Comparison of ENCODE assay signal across 17 mouse cellular contexts in genomic region chr16:90901364-90901763, GRCm38 (mm10). TPM values are rescaled to one million over a fixed set of nuclear protein-coding genes. Genes with fewer than 3 reads are reported as not detected.
DNase-seq lines count a peak whose midpoint lies in the region; ATAC-seq lines count a peak whose summit lies in the region.
"Had no signal": no experiment of that assay in that cellular context is flagged by ENCODE, and none has a peak within 500 bp of the region (broad histone marks: within the 10 kb centered on the region; RNA-seq: fewer than 3 reads in every experiment).

No protein-coding gene starts in this region.

- peaks cover 22% of the 10 kb centered on the region for H3K4me1 ChIP-seq in heart, embryonic 10.5 days
- 0 out of 2 replicates have a peak, but pooled peaks cover 6% of the 10 kb centered on the region for H3K4me1 ChIP-seq in kidney, embryonic 15.5 days
- H3K4me1 ChIP-seq in lung, embryonic 15.5 days: 0 out of 2 replicates have a peak, but pooled peaks cover 5% of the 10 kb centered on the region
- H3K4me1 ChIP-seq: embryonic facial prominence, embryonic 12.5 days; hindbrain, embryonic 15.5 days had no signal

- H3K9ac ChIP-seq in kidney, embryonic 15.5 days: no peak overlapping the region
- no peak overlapping the region for H3K9ac ChIP-seq in lung, embryonic 15.5 days
- H3K9ac ChIP-seq: embryonic facial prominence, embryonic 12.5 days; hindbrain, embryonic 15.5 days; liver, embryonic 14.5 days had no signal

- WGBS in heart, embryonic 10.5 days: 50% methylated on average over 4 of the region's 4 CpGs
- 60% methylated on average over 4 of the region's 4 CpGs for WGBS in kidney, embryonic 15.5 days
- 30% methylated on average over 4 of the region's 4 CpGs for WGBS in lung, embryonic 15.5 days

- no peak for ATAC-seq in kidney, embryonic 15.5 days (replicated peaks; ENCODE audit: low FRiP score)
- ATAC-seq in lung, embryonic 15.5 days (ENCODE audit: borderline replicate concordance, extremely low read depth, low FRiP score, low TSS enrichment): peak; percentile 27; the same call in 1 of the 2 replicates
- no peak for ATAC-seq in cerebellum, adult (ENCODE audit: insufficient number of reproducible peaks, low FRiP score, low TSS enrichment)
- ATAC-seq: forebrain, embryonic 16.5 days; intestine, embryonic 16.5 days; midbrain, embryonic 16.5 days had no signal

- no peak overlapping the region for H3K27ac ChIP-seq in heart, embryonic 10.5 days
- no peak overlapping the region for H3K27ac ChIP-seq in kidney, embryonic 15.5 days
- no peak overlapping the region for H3K27ac ChIP-seq in lung, embryonic 15.5 days
- H3K27ac ChIP-seq: embryonic facial prominence, embryonic 12.5 days; hindbrain, embryonic 15.5 days; liver, embryonic 14.5 days had no signal

- no peaks in the 10 kb centered on the region for H3K36me3 ChIP-seq in heart, embryonic 10.5 days
- no peaks in the 10 kb centered on the region for H3K36me3 ChIP-seq in kidney, embryonic 15.5 days
- no peaks in the 10 kb centered on the region for H3K36me3 ChIP-seq in lung, embryonic 15.5 days
- H3K36me3 ChIP-seq: embryonic facial prominence, embryonic 12.5 days; hindbrain, embryonic 15.5 days had no signal

- H3K9me3 ChIP-seq in heart, embryonic 10.5 days: no peaks in the 10 kb centered on the region
- H3K9me3 ChIP-seq in kidney, embryonic 15.5 days (replicated peaks): no peaks in the 10 kb centered on the region
- no peaks in the 10 kb centered on the region for H3K9me3 ChIP-seq in lung, embryonic 15.5 days
- H3K9me3 ChIP-seq: embryonic facial prominence, embryonic 12.5 days; hindbrain, embryonic 15.5 days had no signal

- DNase-seq in heart, adult 18-20 months: peak; percentile 26 to 49
- DNase-seq in heart, embryonic 10.5 days (ENCODE audit: low spot score): no peak
- DNase-seq in kidney, adult 9 months: peak; percentile 18
- DNase-seq in lung, postnatal 25 days (ENCODE audit: low spot score): no peak
- DNase-seq: B cell, adult 2 months; cerebellum, adult 9-10 months; layer of hippocampus, adult 9-11 months; thymus, postnatal 36 days had no signal

- H3K4me3 ChIP-seq in heart, embryonic 10.5 days: no peak overlapping the region
- no peak overlapping the region for H3K4me3 ChIP-seq in kidney, embryonic 15.5 days (replicated peaks)
- H3K4me3 ChIP-seq in lung, embryonic 15.5 days: no peak overlapping the region
- H3K4me3 ChIP-seq: embryonic facial prominence, embryonic 12.5 days; hindbrain, embryonic 15.5 days had no signal

- no peak overlapping the region for H3K4me2 ChIP-seq in kidney, embryonic 15.5 days
- no peak overlapping the region for H3K4me2 ChIP-seq in lung, embryonic 15.5 days
- H3K4me2 ChIP-seq: embryonic facial prominence, embryonic 12.5 days; hindbrain, embryonic 15.5 days had no signal

- H3K27me3 ChIP-seq in heart, embryonic 10.5 days (ENCODE audit: insufficient read depth, poor library complexity, severe bottlenecking): no peaks in the 10 kb centered on the region
- no peaks in the 10 kb centered on the region for H3K27me3 ChIP-seq in kidney, embryonic 15.5 days
- no peaks in the 10 kb centered on the region for H3K27me3 ChIP-seq in lung, embryonic 15.5 days
- H3K27me3 ChIP-seq: embryonic facial prominence, embryonic 12.5 days; hindbrain, embryonic 15.5 days had no signal

RNA-seq across cellular contexts. Expression of gene Cfap298, which starts 33.5 kb away (rescaled TPM):
- 10 to 100 TPM; 25.8 to 30.1 TPM for total RNA-seq in heart, adult 18-20 months (2021)
- 53.1 TPM in 2 replicates for polyA plus RNA-seq in heart, embryonic 10.5 days (2016; fragmentation: Nextera tagmentation; extraction: Ambion mirVana)
- polyA plus RNA-seq in kidney, embryonic 15.5 days (2015; fragmentation: Nextera tagmentation; extraction: Ambion mirVana): 37.0 and 42.5 TPM in 2 replicates
- polyA plus RNA-seq in lung, embryonic 15.5 days (2015; fragmentation: Nextera tagmentation; extraction: Ambion mirVana): 44.1 and 53.3 TPM in 2 replicates

Comparison
In these comparisons a context has a peak if more than half of its experiments do, and no peak if none do; other contexts are left out.
1. DNase-seq: peak in heart, adult 18-20 months (2 of 2) and kidney, adult 9 months (single experiment); none in heart, embryonic 10.5 days (single experiment) and lung, postnatal 25 days (single experiment).